Mouse (Mus musculus) layer of hippocampus, adult 11-12 months (tissue): ENCODE results near the gene Pramel7.
"Not testable (repeated sequence)": the region's sequence is repeated elsewhere in the genome, so short reads cannot be mapped to it uniquely, and the experiment has no call there.

Source experiments
- DNase-seq: peaks from one replicate; pipeline ENCODE4 v3.0.0; 2022; ENCODE audit warnings: low spot score

Gene Pramel7

GRCm38 (mm10) chr2:87496993-87497392 lies at the start of gene Pramel7:
Gene Pramel7 (minus strand): TSS chr2:87497093.
- not testable (repeated sequence) for DNase-seq

DNA sequence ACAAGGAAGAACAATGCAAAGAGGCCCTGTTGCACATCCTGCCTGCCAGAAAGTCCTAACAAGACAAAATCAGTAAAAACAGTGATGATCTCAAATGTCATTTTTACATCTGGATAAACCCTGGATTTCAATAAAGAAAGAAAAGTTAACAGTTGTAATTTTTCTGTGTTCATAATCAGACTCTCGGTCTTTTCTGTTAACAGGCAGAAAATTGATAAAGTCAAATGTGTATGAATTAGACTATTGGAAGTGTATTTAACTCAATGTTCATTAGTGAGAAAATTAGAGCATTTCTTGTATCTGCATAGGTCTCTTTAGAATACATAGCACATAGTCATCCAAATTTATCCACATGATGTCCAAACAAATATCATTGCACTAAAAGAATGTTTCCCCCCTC lies 48.5 kb upstream of the Pramel7 start, which contains the start of gene Olfr1128:
TSS of gene Olfr1128 (minus strand) at position 101 of the 400 bp plus-strand sequence.
- no peak for DNase-seq

- no peak for DNase-seq
Observed at GRCm38 (mm10) chr2:87534826-87535225, 37.9 kb upstream of the Pramel7 start.

DNA sequence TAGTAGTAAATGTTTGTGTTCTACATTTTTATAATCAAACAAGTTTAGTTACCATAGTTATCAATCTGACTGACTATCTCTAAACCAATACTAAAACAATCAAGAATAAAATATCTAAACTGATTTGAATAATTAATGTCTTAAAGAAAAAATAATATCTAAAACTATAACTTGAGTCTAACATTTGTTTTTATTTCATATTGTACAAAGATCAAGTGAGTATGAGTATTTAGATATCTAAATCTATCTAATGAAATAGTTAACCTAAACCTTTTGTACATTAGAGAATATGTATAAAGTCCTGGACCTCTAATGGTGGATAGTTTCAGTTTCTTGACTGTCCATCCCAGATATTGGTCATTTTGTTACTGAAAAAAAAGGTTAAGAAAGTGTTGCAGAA lies 34.6 kb upstream of the Pramel7 start, which contains the start of gene Olfr153:
TSS of gene Olfr153 (plus strand) at position 301 of the 400 bp plus-strand sequence.
- DNase-seq = no peak

GRCm38 (mm10) chr2:87525899-87526616 lies 29.2 kb upstream of the Pramel7 start:
- peak; percentile 3 for DNase-seq

DNA sequence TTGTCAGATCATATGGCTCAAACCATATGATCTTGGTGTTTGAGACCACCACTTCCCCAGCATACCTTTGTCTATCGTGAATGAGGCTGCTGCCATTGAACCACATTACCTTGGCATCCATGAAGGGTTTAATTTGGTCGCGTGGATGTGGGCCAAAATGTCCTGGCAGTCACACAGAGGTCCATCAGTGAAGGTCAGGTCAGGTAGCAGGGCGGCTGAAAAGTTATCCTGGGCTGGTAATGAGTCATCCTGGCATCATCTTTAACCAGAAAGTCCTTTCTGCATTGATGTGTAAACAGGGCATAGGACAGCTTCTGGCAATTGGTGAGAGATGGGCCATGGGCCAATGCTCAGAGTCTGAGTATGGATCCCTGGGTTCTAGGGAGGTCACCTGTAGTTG lies 23.8 kb upstream of the Pramel7 start:
- no peak for DNase-seq

GRCm38 (mm10) chr2:87516581-87516980 lies 19.7 kb upstream of the Pramel7 start:
- DNase-seq = no peak

- no peak for DNase-seq
Observed at GRCm38 (mm10) chr2:87515457-87516060, 18.7 kb upstream of the Pramel7 start.

- no peak for DNase-seq
Observed at GRCm38 (mm10) chr2:87515046-87515445, 18.2 kb upstream of the Pramel7 start.

GRCm38 (mm10) chr2:87506265-87506664 lies 9.4 kb upstream of the Pramel7 start, which contains the start of gene Pramel6:
Gene Pramel6 (plus strand): TSS chr2:87506565.
- no peak for DNase-seq

GRCm38 (mm10) chr2:87482276-87482675 lies 14.6 kb downstream of the Pramel7 start:
- no peak for DNase-seq

DNA sequence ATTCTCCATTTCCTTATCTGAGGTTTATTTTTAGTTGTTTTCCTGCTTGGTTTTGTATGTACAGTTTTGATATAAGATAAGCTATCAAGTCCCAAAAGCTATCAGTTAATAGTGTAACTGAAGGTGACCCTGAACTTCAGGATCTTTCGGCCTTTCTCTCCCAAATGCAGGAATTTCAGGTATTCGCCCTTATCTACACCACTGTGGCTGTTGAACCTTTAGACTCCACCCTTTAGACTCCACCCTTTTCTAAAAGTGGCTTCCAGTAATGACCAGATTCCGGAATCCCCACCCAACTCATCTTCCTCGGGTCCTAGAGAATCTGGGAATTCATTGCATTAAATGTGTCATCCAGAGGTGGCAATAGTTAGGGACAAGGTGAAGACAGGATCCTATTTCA lies 15.7 kb downstream of the Pramel7 start:
- DNase-seq = no peak

- DNase-seq = no peak
Observed at GRCm38 (mm10) chr2:87480207-87480606, 16.7 kb downstream of the Pramel7 start.

GRCm38 (mm10) chr2:87461769-87462168 lies 35.1 kb downstream of the Pramel7 start:
- DNase-seq = no peak

GRCm38 (mm10) chr2:87453662-87454061 lies 43.2 kb downstream of the Pramel7 start, which contains the start of gene Olfr1126:
Gene Olfr1126 (plus strand): TSS chr2:87453962.
- DNase-seq = no peak
